Mouse (Mus musculus): ENCODE measurements around the gene Rex2. TPM values are rescaled to one million over a fixed set of nuclear protein-coding genes. Genes with fewer than 3 reads are reported as not detected.

Gene Rex2
- not detected for polyA plus RNA-seq (2014; fragmentation: Illumina TruSeq; extraction: RNeasy Lipid Tissue Mini Kit (QIAGEN cat#74804); ENCODE audit: insufficient read depth, low read depth, low replicate concordance)

DNA sequence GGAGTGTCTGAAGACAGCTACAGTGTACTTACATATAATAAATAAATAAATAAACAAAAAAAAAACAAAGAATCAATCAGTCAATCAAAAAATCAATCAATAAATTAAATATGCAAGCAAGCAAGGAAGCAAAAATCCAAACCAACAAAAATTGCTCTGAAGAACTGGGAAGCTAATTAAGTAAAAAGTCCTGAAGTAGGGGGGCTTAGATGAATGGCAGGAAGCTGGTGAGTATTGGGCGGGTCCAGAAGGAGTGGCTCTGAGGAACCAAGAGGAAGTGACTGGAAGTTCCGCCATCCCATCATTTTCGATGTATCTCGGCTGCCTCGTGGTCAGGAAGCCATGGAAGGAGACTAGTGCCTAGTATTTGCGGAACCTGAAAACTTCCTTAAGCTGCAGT, at the start of gene Rex2:
Gene Rex2 (plus strand): TSS at position 301 of the 400 bp plus-strand sequence.

Other genes starting within 250 kb of the Rex2 start
- not detected for gene Gm21411, start 112.3 kb upstream of the Rex2 start, polyA plus RNA-seq (2014; fragmentation: Illumina TruSeq; extraction: RNeasy Lipid Tissue Mini Kit (QIAGEN cat#74804); ENCODE audit: insufficient read depth, low read depth, low replicate concordance)
- gene Zfp989, start 49.9 kb upstream of the Rex2 start, polyA plus RNA-seq (2014; fragmentation: Illumina TruSeq; extraction: RNeasy Lipid Tissue Mini Kit (QIAGEN cat#74804); ENCODE audit: insufficient read depth, low read depth, low replicate concordance): not detected
- 3.8 TPM for gene Zfp991, start 110.2 kb downstream of the Rex2 start, polyA plus RNA-seq (2014; fragmentation: Illumina TruSeq; extraction: RNeasy Lipid Tissue Mini Kit (QIAGEN cat#74804); ENCODE audit: insufficient read depth, low read depth, low replicate concordance)